Mouse (Mus musculus) forebrain, embryonic 14.5 days (tissue): Measurements from ENCODE around the gene Gast. TPM values are rescaled to one million over a fixed set of nuclear protein-coding genes. Genes with fewer than 3 reads are reported as not detected.

Experiments
- ATAC-seq: fragments of 200-750 bp; cut with Nextera tagmentation; 2 replicates; pipeline ENCODE4 v1.8.0; 2017; ENCODE audit warnings: mild to moderate bottlenecking, moderate library complexity
- DNase-seq: peaks from one replicate; pipeline ENCODE4 v3.0.0-alpha.2; 2015; ENCODE audit warnings: low spot score
- H3K27ac ChIP-seq: fragments of 300-500 bp; sonication (generic); 2 replicates; pipeline ENCODE4 v1.5.1; 2014; ENCODE audit warnings: low read depth, mild to moderate bottlenecking, control low read depth, low read length, moderate library complexity
- H3K27me3 ChIP-seq: fragments of 300-500 bp; sonication (generic); replicated peaks from 2 replicates; pipeline ENCODE4 v1.6.1; 2014; ENCODE audit warnings: low read length, control low read depth, mixed read lengths; ENCODE audit not compliant: control insufficient read depth, insufficient read depth
- H3K36me3 ChIP-seq: fragments of 300-500 bp; sonication (generic); 2 replicates; pipeline ENCODE4 v1.6.1; 2014; ENCODE audit warnings: low read length, control low read depth; ENCODE audit not compliant: control insufficient read depth, insufficient read depth
- H3K4me1 ChIP-seq: fragments of 300-500 bp; sonication (generic); 2 replicates; pipeline ENCODE4 v1.6.1; 2014; ENCODE audit warnings: antibody characterized with exemption, low read length, control low read depth; ENCODE audit not compliant: control insufficient read depth, insufficient read depth
- H3K4me2 ChIP-seq: fragments of 300-500 bp; sonication (generic); 2 replicates; pipeline ENCODE4 v1.6.1; 2014; ENCODE audit warnings: mild to moderate bottlenecking, control low read depth, low read length
- H3K4me3 ChIP-seq: fragments of 300-500 bp; sonication (generic); 2 replicates; pipeline ENCODE4 v1.5.1; 2014; ENCODE audit warnings: low read depth, low read length, control low read depth
- H3K9ac ChIP-seq: fragments of 300-500 bp; sonication (generic); 2 replicates; pipeline ENCODE4 v1.6.1; 2014; ENCODE audit warnings: mild to moderate bottlenecking, low read length, control low read depth, moderate library complexity
- H3K9me3 ChIP-seq: fragments of 300-500 bp; sonication (generic); replicated peaks from 2 replicates; pipeline ENCODE4 v1.6.1; 2016; ENCODE audit warnings: low read length, control low read depth, mixed read lengths; ENCODE audit not compliant: control insufficient read depth
- WGBS: fragments of 180-500 bp; shearing (Covaris S2); extraction: QIAGEN DNeasy Blood & Tissue Kit; methylation state at CpG from one replicate; pipeline ENCODE4 v1.1.7; 2014; 5-methylcytosine and 5-hydroxymethylcytosine counted together
- polyA plus RNA-seq: library from polyadenylated mRNA; unstranded; fragments of >200 nt; fragmentation: Nextera tagmentation; extraction: Ambion mirVana; gene quantifications from 2 replicates; pipeline ENCODE4 v1.2.1, GENCODE M21; 2014

Gast gene
- polyA plus RNA-seq, 1 experiment from 2014 or later: 0.43 TPM

GRCm38 (mm10) chr11:100362979-100363562 lies 28.9 kb downstream of the Gast start:
- H3K27ac ChIP-seq: no peak overlapping the region
- H3K9me3 ChIP-seq: no peaks in the 10 kb centered on the region
- H3K27me3 ChIP-seq: no peaks in the 10 kb centered on the region
- no peak overlapping the region for H3K9ac ChIP-seq
- H3K4me1 ChIP-seq: no peaks in the 10 kb centered on the region
- no peaks in the 10 kb centered on the region for H3K36me3 ChIP-seq
- H3K4me2 ChIP-seq: no peak overlapping the region
- ATAC-seq: peak; percentile 43; the same call in 1 of the 2 replicates
- WGBS: 19% methylated on average over 12 of the region's 12 CpGs
- no peak overlapping the region for H3K4me3 ChIP-seq
- peak; percentile 60 for DNase-seq

GRCm38 (mm10) chr11:100369145-100369544 lies 34.9 kb downstream of the Gast start:
- no peak overlapping the region for H3K4me2 ChIP-seq
- H3K9ac ChIP-seq: no peak overlapping the region

GRCm38 (mm10) chr11:100369822-100370221 lies 35.6 kb downstream of the Gast start:
- WGBS: 82% methylated on average over 8 of the region's 8 CpGs
- ATAC-seq (no peak), DNase-seq (no peak)
- no peak overlapping the region for H3K27ac ChIP-seq
- H3K9me3 ChIP-seq: no peaks in the 10 kb centered on the region
- no peak overlapping the region for H3K4me2 ChIP-seq
- no peak overlapping the region for H3K9ac ChIP-seq
- H3K4me3 ChIP-seq: no peak overlapping the region
- H3K4me1 ChIP-seq: no peaks in the 10 kb centered on the region
- H3K36me3 ChIP-seq: peaks cover 17% of the 10 kb centered on the region
- H3K27me3 ChIP-seq: no peaks in the 10 kb centered on the region

More at GRCm38 (mm10) chr11:100369145-100369544, 34.9 kb downstream of the Gast start:
- H3K27me3 ChIP-seq: no peaks in the 10 kb centered on the region
- no peaks in the 10 kb centered on the region for H3K4me1 ChIP-seq
- WGBS: 86% methylated on average over 7 of the region's 7 CpGs
- DNase-seq (no peak), ATAC-seq (no peak)
- no peak overlapping the region for H3K4me3 ChIP-seq
- H3K27ac ChIP-seq: no peak overlapping the region
- peaks cover 15% of the 10 kb centered on the region for H3K36me3 ChIP-seq
- no peaks in the 10 kb centered on the region for H3K9me3 ChIP-seq

GRCm38 (mm10) chr11:100371981-100372558 lies 37.9 kb downstream of the Gast start:
- no peaks in the 10 kb centered on the region for H3K9me3 ChIP-seq
- 72% methylated on average over 7 of the region's 8 CpGs for WGBS
- no peak for ATAC-seq
- H3K27ac ChIP-seq: no peak overlapping the region
- H3K4me1 ChIP-seq: no peaks in the 10 kb centered on the region
- no peak overlapping the region for H3K4me3 ChIP-seq
- no peaks in the 10 kb centered on the region for H3K27me3 ChIP-seq
- H3K9ac ChIP-seq: no peak overlapping the region
- peaks cover 36% of the 10 kb centered on the region for H3K36me3 ChIP-seq
- no peak overlapping the region for H3K4me2 ChIP-seq
- DNase-seq: no peak

- Histone ChIP-seq H3K9me3 (no peaks in the 10 kb centered on the region), H3K4me2 (no peak overlapping the region), H3K4me3 (no peak overlapping the region), H3K9ac (no peak overlapping the region), H3K36me3 (peaks cover 50% of the 10 kb centered on the region), H3K4me1 (no peaks in the 10 kb centered on the region), H3K27ac (no peak overlapping the region), H3K27me3 (no peaks in the 10 kb centered on the region)
- ATAC-seq (no peak), DNase-seq (no peak)
- 90% methylated on average over 9 of the region's 9 CpGs for WGBS
Measured at GRCm38 (mm10) chr11:100375127-100375526, 40.9 kb downstream of the Gast start.

- WGBS: 85% methylated on average over 4 of the region's 4 CpGs
- Histone ChIP-seq H3K27ac (no peak overlapping the region), H3K36me3 (peaks cover 56% of the 10 kb centered on the region), H3K4me1 (no peaks in the 10 kb centered on the region), H3K9me3 (no peaks in the 10 kb centered on the region), H3K27me3 (no peaks in the 10 kb centered on the region), H3K9ac (no peak overlapping the region), H3K4me2 (no peak overlapping the region), H3K4me3 (no peak overlapping the region)
- DNase-seq (no peak), ATAC-seq (no peak)
Measured at GRCm38 (mm10) chr11:100376005-100376404, 41.8 kb downstream of the Gast start.

GRCm38 (mm10) chr11:100376746-100377389 lies 42.7 kb downstream of the Gast start:
- Histone ChIP-seq H3K4me1 (no peaks in the 10 kb centered on the region), H3K36me3 (peaks cover 57% of the 10 kb centered on the region), H3K9ac (no peak overlapping the region), H3K27ac (no peak overlapping the region), H3K9me3 (no peaks in the 10 kb centered on the region), H3K27me3 (no peaks in the 10 kb centered on the region), H3K4me2 (no peak overlapping the region), H3K4me3 (no peak overlapping the region)
- no peak for ATAC-seq
- 90% methylated on average over 21 of the region's 21 CpGs for WGBS
- no peak for DNase-seq

GRCm38 (mm10) chr11:100377989-100378388 lies 43.8 kb downstream of the Gast start:
- Histone ChIP-seq H3K4me2 (no peak overlapping the region), H3K36me3 (peaks cover 60% of the 10 kb centered on the region), H3K9ac (no peak overlapping the region), H3K27ac (no peak overlapping the region), H3K27me3 (no peaks in the 10 kb centered on the region), H3K4me1 (no peaks in the 10 kb centered on the region), H3K9me3 (no peaks in the 10 kb centered on the region), H3K4me3 (no peak overlapping the region)
- 96% methylated on average over 14 of the region's 14 CpGs for WGBS
- DNase-seq (no peak), ATAC-seq (no peak)

- no peak for ATAC-seq
- Histone ChIP-seq H3K4me1 (no peaks in the 10 kb centered on the region), H3K27me3 (no peaks in the 10 kb centered on the region), H3K4me2 (no peak overlapping the region), H3K27ac (no peak overlapping the region), H3K9ac (no peak overlapping the region), H3K4me3 (no peak overlapping the region), H3K36me3 (peaks cover 64% of the 10 kb centered on the region), H3K9me3 (no peaks in the 10 kb centered on the region)
- no peak for DNase-seq
- 87% methylated on average over 5 of the region's 5 CpGs for WGBS
Measured at GRCm38 (mm10) chr11:100378446-100378845, 44.2 kb downstream of the Gast start.
